In genomic region chr10:80791476-80792174, GRCm38 (mm10) we compare ENCODE assay signal across 9 mouse cellular contexts. TPM values are rescaled to one million over a fixed set of nuclear protein-coding genes. Genes with fewer than 3 reads are reported as not detected.
A peak's percentile ranks its signal among the peaks of the same experiment; 100 is the strongest.
DNase-seq lines count a peak whose midpoint lies in the region; ATAC-seq and TF ChIP-seq lines count a peak whose summit lies in the region.
"Had no signal": no experiment of that assay in that cellular context is flagged by ENCODE, and none has a peak within 500 bp of the region (broad histone marks: within the 10 kb centered on the region; RNA-seq: fewer than 3 reads in every experiment).

No protein-coding gene starts in this region.

- H3K4me2 ChIP-seq in hindbrain, postnatal 0 days (ENCODE audit: low read depth, low read length) = no peak overlapping the region
- H3K4me2 ChIP-seq in hindbrain, embryonic 11.5 days (replicated peaks; ENCODE audit: low read depth, low read length) = no peak overlapping the region
- H3K4me2 ChIP-seq in stomach, embryonic 14.5 days (replicated peaks; ENCODE audit: low read depth, low read length) = no peak overlapping the region
- H3K4me2 ChIP-seq in stomach, postnatal 0 days (replicated peaks; ENCODE audit: low read depth) = no peak overlapping the region

- no peak for TF ChIP-seq CTCF in hindbrain, postnatal 0 days (IDR thresholded peaks at IDR 0.05; ENCODE audit: low read depth)
- TF ChIP-seq CTCF in stomach, postnatal 0 days (IDR thresholded peaks at IDR 0.05; ENCODE audit: low read depth) = no peak

- H3K36me3 ChIP-seq in hindbrain, postnatal 0 days (ENCODE audit: insufficient read depth, low read length) = peaks cover 64% of the 10 kb centered on the region
- peaks cover 24% of the 10 kb centered on the region for H3K36me3 ChIP-seq in hindbrain, embryonic 11.5 days (ENCODE audit: control insufficient read depth, insufficient read depth, low read length)
- H3K36me3 ChIP-seq in stomach, embryonic 14.5 days (ENCODE audit: control insufficient read depth, insufficient read depth, low read length) = peaks cover 84% of the 10 kb centered on the region
- H3K36me3 ChIP-seq in stomach, postnatal 0 days (ENCODE audit: control insufficient read depth, insufficient read depth, low read length) = peaks cover 58% of the 10 kb centered on the region

- no peak overlapping the region for H3K9ac ChIP-seq in hindbrain, postnatal 0 days (replicated peaks; ENCODE audit: low read length)
- no peak overlapping the region for H3K9ac ChIP-seq in hindbrain, embryonic 11.5 days (ENCODE audit: low read depth, low read length)
- H3K9ac ChIP-seq in stomach, embryonic 14.5 days (replicated peaks; ENCODE audit: low read depth, low read length) = no peak overlapping the region
- no peak overlapping the region for H3K9ac ChIP-seq in stomach, postnatal 0 days (ENCODE audit: low read length)

- ATAC-seq in cerebellum, adult (ENCODE audit: insufficient number of reproducible peaks, low FRiP score, low TSS enrichment) = no peak; the same call in 1 of the 2 replicates
- no peak for ATAC-seq in hindbrain, postnatal 0 days
- ATAC-seq in hindbrain, embryonic 11.5 days (ENCODE audit: low FRiP score) = no peak
- ATAC-seq in stomach, embryonic 14.5 days (ENCODE audit: insufficient number of reproducible peaks, insufficient read depth, low FRiP score, low read depth) = 0 out of 2 replicates have a peak, but pooled peaks have one; percentile 19
- no peak for ATAC-seq in stomach, postnatal 0 days (ENCODE audit: low FRiP score, low TSS enrichment)
- peak; percentile 38 for ATAC-seq in megakaryocyte progenitor cell, adult 5-6 weeks (replicated peaks; ENCODE audit: poor library complexity)
- ATAC-seq: midbrain, embryonic 16.5 days had no signal

- 79% methylated on average over 33 of the region's 33 CpGs for WGBS in hindbrain, postnatal 0 days
- 86% methylated on average over 31 of the region's 33 CpGs for WGBS in hindbrain, embryonic 11.5 days
- 75% methylated on average over 33 of the region's 33 CpGs for WGBS in stomach, embryonic 14.5 days
- 71% methylated on average over 30 of the region's 33 CpGs for WGBS in stomach, postnatal 0 days

- peak; percentile 76 for DNase-seq in cerebellum, adult 11-12 months
- DNase-seq in hindbrain, postnatal 0 days (ENCODE audit: low spot score) = no peak
- DNase-seq in hindbrain, embryonic 11.5 days (ENCODE audit: low spot score) = no peak
- no peak for DNase-seq in stomach, postnatal 0 days (ENCODE audit: low spot score)
- no peak for DNase-seq in retina, embryonic 14.5 days (ENCODE audit: low spot score)

- no peaks in the 10 kb centered on the region for H3K9me3 ChIP-seq in hindbrain, postnatal 0 days (ENCODE audit: low read length)
- H3K9me3 ChIP-seq in hindbrain, embryonic 11.5 days (ENCODE audit: control insufficient read depth, low read length) = no peaks in the 10 kb centered on the region
- no peaks in the 10 kb centered on the region for H3K9me3 ChIP-seq in stomach, embryonic 14.5 days (ENCODE audit: control insufficient read depth, low read depth, low read length)
- no peaks in the 10 kb centered on the region for H3K9me3 ChIP-seq in stomach, postnatal 0 days (ENCODE audit: control insufficient read depth, low read length)

- peaks cover under 1% of the 10 kb centered on the region for H3K4me1 ChIP-seq in hindbrain, postnatal 0 days (ENCODE audit: insufficient read depth, low read length)
- H3K4me1 ChIP-seq in hindbrain, embryonic 11.5 days (replicated peaks; ENCODE audit: control insufficient read depth, insufficient read depth, low read length) = peaks cover 2% of the 10 kb centered on the region; the same call in 1 of the 2 replicates
- peaks cover 5% of the 10 kb centered on the region for H3K4me1 ChIP-seq in stomach, embryonic 14.5 days (ENCODE audit: control insufficient read depth, insufficient read depth, low read length)
- no peaks in the 10 kb centered on the region; the same call in 1 of the 2 replicates for H3K4me1 ChIP-seq in stomach, postnatal 0 days (replicated peaks; ENCODE audit: control insufficient read depth, insufficient read depth)

- H3K27ac ChIP-seq in hindbrain, postnatal 0 days = peak overlapping the region; percentile 41
- no peak overlapping the region for H3K27ac ChIP-seq in hindbrain, embryonic 11.5 days (ENCODE audit: low read depth, low read length)
- H3K27ac ChIP-seq in stomach, embryonic 14.5 days (ENCODE audit: low read length) = no peak overlapping the region; the same call in 1 of the 2 replicates
- no peak overlapping the region for H3K27ac ChIP-seq in stomach, postnatal 0 days (replicated peaks)

- no peak for TF ChIP-seq EP300 in stomach, postnatal 0 days (optimal IDR thresholded peaks at IDR 0.05)

- no peaks in the 10 kb centered on the region for H3K27me3 ChIP-seq in hindbrain, postnatal 0 days (ENCODE audit: insufficient read depth, low read length)
- no peaks in the 10 kb centered on the region for H3K27me3 ChIP-seq in hindbrain, embryonic 11.5 days (ENCODE audit: control insufficient read depth, insufficient read depth, low read length)
- H3K27me3 ChIP-seq in stomach, embryonic 14.5 days (ENCODE audit: control insufficient read depth, insufficient read depth, low read length) = no peaks in the 10 kb centered on the region
- no peaks in the 10 kb centered on the region for H3K27me3 ChIP-seq in stomach, postnatal 0 days (ENCODE audit: control insufficient read depth, insufficient read depth, low read length)

- H3K4me3 ChIP-seq in hindbrain, postnatal 0 days (ENCODE audit: low read length) = no peak overlapping the region
- H3K4me3 ChIP-seq in hindbrain, embryonic 11.5 days (ENCODE audit: low read depth, low read length) = no peak overlapping the region
- H3K4me3 ChIP-seq in stomach, embryonic 14.5 days (ENCODE audit: low read depth, low read length) = no peak overlapping the region
- H3K4me3 ChIP-seq in stomach, postnatal 0 days (ENCODE audit: low read depth, low read length) = no peak overlapping the region

RNA-seq across cellular contexts. Expression of gene Sf3a2, which starts 6.4 kb away (rescaled TPM):
- total RNA-seq in hindbrain, postnatal 0 days (2014; rRNA removed) = 14.2 and 22.0 TPM in 2 replicates
- 48.7 and 53.2 TPM in 2 replicates for polyA plus RNA-seq in hindbrain, postnatal 0 days (2015; fragmentation: Nextera tagmentation; extraction: Ambion mirVana)
- 83.4 and 84.4 TPM in 2 replicates for polyA plus RNA-seq in hindbrain, embryonic 11.5 days (2014; fragmentation: Nextera tagmentation; extraction: Ambion mirVana)
- 77.7 and 81.8 TPM in 2 replicates for polyA plus RNA-seq in stomach, embryonic 14.5 days (2014; fragmentation: Nextera tagmentation; extraction: Ambion mirVana)
- polyA plus RNA-seq in stomach, postnatal 0 days (2015; fragmentation: Nextera tagmentation; extraction: Ambion mirVana) = 27.7 and 31.8 TPM in 2 replicates
- 74.9 and 78.4 TPM in 2 replicates for total RNA-seq in megakaryocyte progenitor cell, adult 5-6 weeks (2015)
- 11.5 and 19.0 TPM in 2 replicates for total RNA-seq in megakaryocyte progenitor cell, adult 5-6 weeks (2017)

RNA-seq across cellular contexts. Expression of gene Plekhj1, which starts 6.8 kb away (rescaled TPM):
- total RNA-seq in hindbrain, postnatal 0 days (2014; rRNA removed) = 74.4 and 82.3 TPM in 2 replicates
- polyA plus RNA-seq in hindbrain, postnatal 0 days (2015; fragmentation: Nextera tagmentation; extraction: Ambion mirVana) = 99.4 and 103 TPM in 2 replicates
- polyA plus RNA-seq in hindbrain, embryonic 11.5 days (2014; fragmentation: Nextera tagmentation; extraction: Ambion mirVana) = 142 and 150 TPM in 2 replicates
- 110 and 116 TPM in 2 replicates for polyA plus RNA-seq in stomach, embryonic 14.5 days (2014; fragmentation: Nextera tagmentation; extraction: Ambion mirVana)
- 62.0 and 65.8 TPM in 2 replicates for polyA plus RNA-seq in stomach, postnatal 0 days (2015; fragmentation: Nextera tagmentation; extraction: Ambion mirVana)
- total RNA-seq in megakaryocyte progenitor cell, adult 5-6 weeks (2015) = 64.8 and 78.7 TPM in 2 replicates
- total RNA-seq in megakaryocyte progenitor cell, adult 5-6 weeks (2017) = 32.6 and 43.9 TPM in 2 replicates

RNA-seq across cellular contexts. Expression of gene Amh, which starts 13.4 kb away (rescaled TPM):
- total RNA-seq in hindbrain, postnatal 0 days (2014; rRNA removed) = 0.47 and 2.6 TPM in 2 replicates
- polyA plus RNA-seq in hindbrain, postnatal 0 days (2015; fragmentation: Nextera tagmentation; extraction: Ambion mirVana) = 0.24 TPM in 1 of 2 replicates, not detected in the other
- polyA plus RNA-seq in hindbrain, embryonic 11.5 days (2014; fragmentation: Nextera tagmentation; extraction: Ambion mirVana) = not detected in 2 replicates
- polyA plus RNA-seq in stomach, embryonic 14.5 days (2014; fragmentation: Nextera tagmentation; extraction: Ambion mirVana) = not detected in 2 replicates
- 6.8 and 6.9 TPM in 2 replicates for polyA plus RNA-seq in stomach, postnatal 0 days (2015; fragmentation: Nextera tagmentation; extraction: Ambion mirVana)
- total RNA-seq in megakaryocyte progenitor cell, adult 5-6 weeks (2015) = not detected in 2 replicates
- total RNA-seq in megakaryocyte progenitor cell, adult 5-6 weeks (2017) = 0.14 TPM in 1 of 2 replicates, not detected in the other
- polyA plus RNA-seq: midbrain, embryonic 16.5 days had no signal

RNA-seq across cellular contexts. Expression of gene Jsrp1, which starts 21.7 kb away (rescaled TPM):
- total RNA-seq in hindbrain, postnatal 0 days (2014; rRNA removed) = 0.22 TPM in 1 of 2 replicates, not detected in the other
- 1.4 and 1.6 TPM in 2 replicates for polyA plus RNA-seq in hindbrain, postnatal 0 days (2015; fragmentation: Nextera tagmentation; extraction: Ambion mirVana)
- 0.36 and 0.61 TPM in 2 replicates for polyA plus RNA-seq in hindbrain, embryonic 11.5 days (2014; fragmentation: Nextera tagmentation; extraction: Ambion mirVana)
- 0.45 and 1.4 TPM in 2 replicates for polyA plus RNA-seq in stomach, embryonic 14.5 days (2014; fragmentation: Nextera tagmentation; extraction: Ambion mirVana)
- polyA plus RNA-seq in stomach, postnatal 0 days (2015; fragmentation: Nextera tagmentation; extraction: Ambion mirVana) = 0.86 and 0.96 TPM in 2 replicates
- total RNA-seq in megakaryocyte progenitor cell, adult 5-6 weeks (2015) = not detected in 2 replicates
- not detected in 2 replicates for total RNA-seq in megakaryocyte progenitor cell, adult 5-6 weeks (2017)

RNA-seq across cellular contexts. Expression of gene Oaz1, which starts 34.8 kb away (rescaled TPM):
- 1,128 and 1,180 TPM in 2 replicates for total RNA-seq in hindbrain, postnatal 0 days (2014; rRNA removed)
- polyA plus RNA-seq in hindbrain, postnatal 0 days (2015; fragmentation: Nextera tagmentation; extraction: Ambion mirVana) = 1,097 and 1,185 TPM in 2 replicates
- 1,755 and 1,772 TPM in 2 replicates for polyA plus RNA-seq in hindbrain, embryonic 11.5 days (2014; fragmentation: Nextera tagmentation; extraction: Ambion mirVana)
- polyA plus RNA-seq in stomach, embryonic 14.5 days (2014; fragmentation: Nextera tagmentation; extraction: Ambion mirVana) = 1,724 and 1,898 TPM in 2 replicates
- polyA plus RNA-seq in stomach, postnatal 0 days (2015; fragmentation: Nextera tagmentation; extraction: Ambion mirVana) = 1,070 and 1,103 TPM in 2 replicates
- total RNA-seq in megakaryocyte progenitor cell, adult 5-6 weeks (2015) = 1,168 and 1,276 TPM in 2 replicates
- 222 and 291 TPM in 2 replicates for total RNA-seq in megakaryocyte progenitor cell, adult 5-6 weeks (2017)

Comparison
In these comparisons a context has a peak if more than half of its experiments do, and no peak if none do; other contexts are left out.
1. ATAC-seq: peak in stomach, embryonic 14.5 days (single experiment) and megakaryocyte progenitor cell, adult 5-6 weeks (single experiment); none in cerebellum, adult (single experiment), hindbrain, postnatal 0 days (single experiment), hindbrain, embryonic 11.5 days (single experiment) and stomach, postnatal 0 days (single experiment).